In genomic region chr15:5239361-5239760, GRCm38 (mm10) we compare ENCODE assay signal across 12 mouse cellular contexts. TPM values are rescaled to one million over a fixed set of nuclear protein-coding genes. Genes with fewer than 3 reads are reported as not detected.
DNase-seq lines count a peak whose midpoint lies in the region; ATAC-seq and TF ChIP-seq lines count a peak whose summit lies in the region.
"Had no signal": no experiment of that assay in that cellular context is flagged by ENCODE, and none has a peak within 500 bp of the region (broad histone marks: within the 10 kb centered on the region; RNA-seq: fewer than 3 reads in every experiment).

No protein-coding gene starts in this region.

- H3K36me3 ChIP-seq in hindbrain, embryonic 13.5 days = no peaks in the 10 kb centered on the region
- H3K36me3 ChIP-seq in hindbrain, embryonic 16.5 days (ENCODE audit: control insufficient read depth, insufficient read depth, low read length) = no peaks in the 10 kb centered on the region
- H3K36me3 ChIP-seq in C2C12 (ENCODE audit: control insufficient read depth, insufficient read depth) = peaks cover 13% of the 10 kb centered on the region
- peaks cover 57% of the 10 kb centered on the region for H3K36me3 ChIP-seq in G1E (replicated peaks)
- H3K36me3 ChIP-seq in liver, embryonic 14.5 days (replicated peaks; ENCODE audit: control insufficient read depth, insufficient read depth, low read depth) = no peaks in the 10 kb centered on the region
- H3K36me3 ChIP-seq: forebrain, embryonic 15.5 days had no signal

- H3K9ac ChIP-seq in hindbrain, embryonic 13.5 days = no peak overlapping the region
- no peak overlapping the region for H3K9ac ChIP-seq in hindbrain, embryonic 16.5 days (ENCODE audit: low read depth, low read length)
- 0 out of 2 replicates have a peak overlapping the region, but pooled peaks have one; percentile 32 for H3K9ac ChIP-seq in liver, embryonic 14.5 days (replicated peaks)
- H3K9ac ChIP-seq: forebrain, embryonic 15.5 days had no signal

- H3K4me2 ChIP-seq in hindbrain, embryonic 13.5 days = peak overlapping the region; percentile 97; the same call in 1 of the 2 replicates
- no peak overlapping the region for H3K4me2 ChIP-seq in hindbrain, embryonic 16.5 days (ENCODE audit: low read length)
- H3K4me2 ChIP-seq in liver, embryonic 14.5 days (ENCODE audit: low read depth) = peak overlapping the region; percentile 100
- H3K4me2 ChIP-seq: forebrain, embryonic 15.5 days had no signal

- peaks cover 52% of the 10 kb centered on the region for H3K27me3 ChIP-seq in hindbrain, embryonic 13.5 days
- peaks cover 4% of the 10 kb centered on the region; the same call in 1 of the 2 replicates for H3K27me3 ChIP-seq in hindbrain, embryonic 16.5 days (replicated peaks; ENCODE audit: control insufficient read depth, insufficient read depth, low read length)
- H3K27me3 ChIP-seq in C2C12 (ENCODE audit: control insufficient read depth, insufficient read depth, insufficient read length) = no peaks in the 10 kb centered on the region
- no peaks in the 10 kb centered on the region for H3K27me3 ChIP-seq in G1E (ENCODE audit: insufficient read depth, low read length)
- H3K27me3 ChIP-seq in liver, embryonic 14.5 days (ENCODE audit: control insufficient read depth, insufficient read depth, low read length) = peaks cover 6% of the 10 kb centered on the region

- no peaks in the 10 kb centered on the region for H3K9me3 ChIP-seq in hindbrain, embryonic 13.5 days
- no peaks in the 10 kb centered on the region for H3K9me3 ChIP-seq in hindbrain, embryonic 16.5 days (ENCODE audit: control insufficient read depth, low read length)
- no peaks in the 10 kb centered on the region for H3K9me3 ChIP-seq in G1E (replicated peaks)
- no peaks in the 10 kb centered on the region for H3K9me3 ChIP-seq in liver, embryonic 14.5 days (ENCODE audit: control insufficient read depth, low read length)
- H3K9me3 ChIP-seq: forebrain, embryonic 15.5 days had no signal

- ATAC-seq in hindbrain, embryonic 13.5 days (ENCODE audit: low FRiP score) = no peak
- ATAC-seq in hindbrain, embryonic 16.5 days = no peak
- no peak for ATAC-seq in G1E (ENCODE audit: extremely low read depth, insufficient number of reproducible peaks, low FRiP score, poor library complexity, severe bottlenecking)
- no peak for ATAC-seq in liver, embryonic 14.5 days (ENCODE audit: insufficient read depth)
- ATAC-seq: forebrain, embryonic 15.5 days; lung, postnatal 0 days had no signal

- H3K4me1 ChIP-seq in hindbrain, embryonic 13.5 days (replicated peaks) = peaks cover 28% of the 10 kb centered on the region
- peaks cover 23% of the 10 kb centered on the region for H3K4me1 ChIP-seq in hindbrain, embryonic 16.5 days (ENCODE audit: control insufficient read depth, insufficient read depth, low read depth, low read length)
- H3K4me1 ChIP-seq in G1E (ENCODE audit: insufficient read depth, low read depth, low read length) = peaks cover 66% of the 10 kb centered on the region
- H3K4me1 ChIP-seq in liver, embryonic 14.5 days (replicated peaks; ENCODE audit: control insufficient read depth in 2 of 2, insufficient read depth in 2 of 2, low read length in 1 of 2) = peaks cover 12 to 36% of the 10 kb centered on the region in 2 experiments

- no peak for TF ChIP-seq CTCF in C2C12 (IDR thresholded peaks at IDR 0.05; ENCODE audit: control insufficient read depth, insufficient read depth, insufficient read length)
- TF ChIP-seq CTCF in G1E (IDR thresholded peaks at IDR 0.05; ENCODE audit: low read depth, low read length) = no peak
- no peak for TF ChIP-seq CTCF in liver, embryonic 14.5 days (IDR thresholded peaks at IDR 0.05; ENCODE audit: low read depth)

- WGBS in hindbrain, embryonic 13.5 days = 74% methylated on average over 4 of the region's 4 CpGs
- WGBS in hindbrain, embryonic 16.5 days = 80% methylated on average over 4 of the region's 4 CpGs
- WGBS in liver, embryonic 14.5 days (ENCODE audit: insufficient replicate concordance) = 11% methylated on average over 4 of the region's 4 CpGs

- H3K79me3 ChIP-seq in C2C12 (ENCODE audit: low read depth) = peaks cover 20% of the 10 kb centered on the region

- peaks cover 56% of the 10 kb centered on the region for H3K79me2 ChIP-seq in C2C12 (ENCODE audit: control insufficient read depth, insufficient read depth)

- no peak for DNase-seq in G1E (ENCODE audit: low spot score)
- DNase-seq in liver, embryonic 14.5 days (ENCODE audit: low read depth in 3 of 3, low spot score in 3 of 3) = no peak
- no peak for DNase-seq in ovary, postnatal 14 days (ENCODE audit: low spot score)
- DNase-seq in layer of hippocampus, postnatal 10 days (ENCODE audit: low spot score in 2 of 2) = no peak
- DNase-seq in layer of hippocampus, adult 18-20 months (ENCODE audit: low spot score in 2 of 2) = no peak
- DNase-seq: cerebellum, adult 11 months; right cerebral cortex, adult 18-20 months had no signal

- no peak for TF ChIP-seq EP300 in liver, embryonic 14.5 days (IDR thresholded peaks at IDR 0.05; ENCODE audit: low read depth)

- peak overlapping the region; percentile 41 for H3ac ChIP-seq in C2C12 (ENCODE audit: control insufficient read depth, insufficient read length, low read depth)

- H3K27ac ChIP-seq in hindbrain, embryonic 13.5 days = no peak overlapping the region
- H3K27ac ChIP-seq in hindbrain, embryonic 16.5 days (ENCODE audit: low read depth, low read length) = no peak overlapping the region
- peak overlapping the region; percentile 44 for H3K27ac ChIP-seq in liver, embryonic 14.5 days
- H3K27ac ChIP-seq: forebrain, embryonic 15.5 days had no signal

- no peak overlapping the region for H3K4me3 ChIP-seq in hindbrain, embryonic 13.5 days
- no peak overlapping the region for H3K4me3 ChIP-seq in hindbrain, embryonic 16.5 days (ENCODE audit: low read length)
- H3K4me3 ChIP-seq in C2C12 (ENCODE audit: insufficient read depth, poor library complexity, severe bottlenecking) (no peak overlapping the region), G1E (ENCODE audit: low read depth, low read length) (peak overlapping the region; percentile 67)
- peak overlapping the region; percentile 2 to 17; a peak in 1 of 4 replicates for H3K4me3 ChIP-seq in liver, embryonic 14.5 days (ENCODE audit: insufficient read depth in 1 of 2, low read depth in 2 of 2, low read length in 2 of 2)
- H3K4me3 ChIP-seq: forebrain, embryonic 15.5 days had no signal

TF ChIP-seq in C2C12, 6 proteins besides CTCF, POLR2A, EP300 and RAD21:
- no peak for TF ChIP-seq USF1 (IDR thresholded peaks at IDR 0.05; ENCODE audit: low read depth)
- no peak for TF ChIP-seq MYOD1 (IDR thresholded peaks at IDR 0.05; ENCODE audit: control insufficient read depth, insufficient read length, low read depth)
- no peak for TF ChIP-seq MAX (IDR thresholded peaks at IDR 0.05)
- TF ChIP-seq MYOG (IDR thresholded peaks at IDR 0.05; ENCODE audit: control insufficient read depth, extremely low read depth, insufficient read length) = no peak
- TF ChIP-seq FOSL1 (IDR thresholded peaks at IDR 0.05; ENCODE audit: insufficient read depth, low read length, poor library complexity, severe bottlenecking) = no peak
- no peak for TF ChIP-seq CEBPB (IDR thresholded peaks at IDR 0.05; ENCODE audit: low read depth)
TF ChIP-seq in C2C12: peak in this region for 0.

RNA-seq across cellular contexts. Expression of gene Ptger4, which starts 4.6 kb away (rescaled TPM):
- 2.8 and 3.5 TPM in 2 replicates for polyA plus RNA-seq in hindbrain, embryonic 13.5 days (2015; fragmentation: Nextera tagmentation; extraction: Ambion mirVana)
- polyA plus RNA-seq in hindbrain, embryonic 16.5 days (2015; fragmentation: Nextera tagmentation; extraction: Ambion mirVana) = 3.4 and 3.9 TPM in 2 replicates
- polyA plus RNA-seq in C2C12 (2012; fragmentation: generic; extraction: Trizol) (10.7 TPM), G1E (2012) (14.9 and 15.9 TPM in 2 replicates)
- total RNA-seq in G1E (2014; fragmentation: Nextera tagmentation) (19.4 and 20.5 TPM in 2 replicates), G1E (2017) (6.9 and 7.7 TPM in 2 replicates)
- 1.3 TPM in 2 replicates for polyA plus RNA-seq in liver, embryonic 14.5 days (2012; rRNA removed)
- polyA plus RNA-seq in liver, embryonic 14.5 days (2014; fragmentation: Nextera tagmentation; extraction: Ambion mirVana) = 1.5 and 1.9 TPM in 2 replicates
- total RNA-seq in layer of hippocampus, postnatal 10 days (2021) = 1 to 10 TPM; 1.3 to 1.7 TPM
- total RNA-seq in layer of hippocampus, adult 18-20 months (2021) = under 1 TPM; 0.67 to 0.76 TPM

RNA-seq across cellular contexts. Expression of gene Ttc33, which starts 54.0 kb away (rescaled TPM):
- polyA plus RNA-seq in hindbrain, embryonic 13.5 days (2015; fragmentation: Nextera tagmentation; extraction: Ambion mirVana) = 55.7 and 59.8 TPM in 2 replicates
- 52.5 and 54.3 TPM in 2 replicates for polyA plus RNA-seq in hindbrain, embryonic 16.5 days (2015; fragmentation: Nextera tagmentation; extraction: Ambion mirVana)
- polyA plus RNA-seq in C2C12 (2012; fragmentation: generic; extraction: Trizol) (15.8 TPM), G1E (2012) (10.6 and 47.8 TPM in 2 replicates)
- total RNA-seq in G1E (2014; fragmentation: Nextera tagmentation) (14.8 and 26.0 TPM in 2 replicates), G1E (2017) (63.5 and 64.7 TPM in 2 replicates)
- polyA plus RNA-seq in liver, embryonic 14.5 days (2012; rRNA removed) = 3.1 and 6.6 TPM in 2 replicates
- polyA plus RNA-seq in liver, embryonic 14.5 days (2014; fragmentation: Nextera tagmentation; extraction: Ambion mirVana) = 13.6 and 13.9 TPM in 2 replicates
- total RNA-seq in layer of hippocampus, postnatal 10 days (2021) = 10 to 100 TPM; 54.5 to 57.7 TPM
- 10 to 100 TPM; 82.3 to 85.7 TPM for total RNA-seq in layer of hippocampus, adult 18-20 months (2021)

Comparison
In these comparisons a context has a peak if more than half of its experiments do, and no peak if none do; other contexts are left out.
1. H3K4me3 ChIP-seq: peak in G1E (single experiment) and liver, embryonic 14.5 days (2 of 2); none in hindbrain, embryonic 13.5 days (single experiment), hindbrain, embryonic 16.5 days (single experiment) and C2C12 (single experiment).